Mouse (Mus musculus): Measurements from ENCODE around the gene Ppox. TPM values are rescaled to one million over a fixed set of nuclear protein-coding genes. Genes with fewer than 3 reads are reported as not detected.

Ppox gene
- polyA plus RNA-seq, 1 experiment from 2014 or later, result 56.0 TPM

- H3K9ac ChIP-seq (replicated peaks), result no peak overlapping the region
- no peaks in the 10 kb centered on the region for H3K4me1 ChIP-seq (replicated peaks)
- no peak overlapping the region for H3K4me2 ChIP-seq (replicated peaks)
- H3K9me3 ChIP-seq, result no peaks in the 10 kb centered on the region
- ATAC-seq, result no peak
- 82% methylated on average over 12 of the region's 12 CpGs for WGBS
- no peak overlapping the region for H3K4me3 ChIP-seq (replicated peaks)
- H3K27me3 ChIP-seq, result no peaks in the 10 kb centered on the region
- no peak overlapping the region for H3K27ac ChIP-seq
- H3K36me3 ChIP-seq, result peaks cover 47% of the 10 kb centered on the region
These were observed 47.9 kb downstream of the Ppox start for GRCm38 (mm10) chr1:171232800-171233730.

GRCm38 (mm10) chr1:171232348-171232747, 48.6 kb downstream of the Ppox start:
- H3K27ac ChIP-seq, result no peak overlapping the region
- 92% methylated on average over 5 of the region's 5 CpGs for WGBS
- H3K27me3 ChIP-seq, result no peaks in the 10 kb centered on the region
- H3K4me3 ChIP-seq (replicated peaks), result no peak overlapping the region
- no peaks in the 10 kb centered on the region for H3K4me1 ChIP-seq (replicated peaks)
- no peak for ATAC-seq
- H3K9me3 ChIP-seq, result no peaks in the 10 kb centered on the region
- peaks cover 39% of the 10 kb centered on the region for H3K36me3 ChIP-seq
- H3K9ac ChIP-seq (replicated peaks), result no peak overlapping the region
- H3K4me2 ChIP-seq (replicated peaks), result no peak overlapping the region

- no peaks in the 10 kb centered on the region for H3K27me3 ChIP-seq
- no peaks in the 10 kb centered on the region for H3K4me1 ChIP-seq (replicated peaks)
- H3K36me3 ChIP-seq, result peaks cover 34% of the 10 kb centered on the region
These were observed 49.1 kb downstream of the Ppox start for GRCm38 (mm10) chr1:171231844-171232243.

GRCm38 (mm10) chr1:171230215-171230614, 50.8 kb downstream of the Ppox start:
- Histone ChIP-seq H3K27me3 (no peaks in the 10 kb centered on the region), H3K4me2 (replicated peaks) (no peak overlapping the region), H3K9me3 (no peaks in the 10 kb centered on the region), H3K4me3 (replicated peaks) (no peak overlapping the region), H3K9ac (replicated peaks) (no peak overlapping the region), H3K36me3 (peaks cover 19% of the 10 kb centered on the region), H3K27ac (no peak overlapping the region), H3K4me1 (replicated peaks) (no peaks in the 10 kb centered on the region)
- no peak for ATAC-seq
- 52% methylated on average over 3 of the region's 3 CpGs for WGBS

More at GRCm38 (mm10) chr1:171231844-171232243, 49.1 kb downstream of the Ppox start:
- Histone ChIP-seq H3K9ac (replicated peaks) (no peak overlapping the region), H3K4me2 (replicated peaks) (no peak overlapping the region), H3K4me3 (replicated peaks) (no peak overlapping the region), H3K9me3 (no peaks in the 10 kb centered on the region), H3K27ac (no peak overlapping the region)
- no peak for ATAC-seq
- WGBS, result 76% methylated on average over 4 of the region's 4 CpGs

GRCm38 (mm10) chr1:171229750-171230149, 51.2 kb downstream of the Ppox start:
- H3K4me2 ChIP-seq (replicated peaks), result no peak overlapping the region
- no peaks in the 10 kb centered on the region for H3K27me3 ChIP-seq
- H3K9me3 ChIP-seq, result no peaks in the 10 kb centered on the region
- WGBS, result 32% methylated on average over 6 of the region's 6 CpGs
- no peaks in the 10 kb centered on the region for H3K4me1 ChIP-seq (replicated peaks)
- H3K4me3 ChIP-seq (replicated peaks), result no peak overlapping the region
- peaks cover 14% of the 10 kb centered on the region for H3K36me3 ChIP-seq
- H3K27ac ChIP-seq, result no peak overlapping the region
- no peak for ATAC-seq
- H3K9ac ChIP-seq (replicated peaks), result no peak overlapping the region

- no peaks in the 10 kb centered on the region for H3K9me3 ChIP-seq
- WGBS, result 90% methylated on average over 1 of the region's 1 CpGs
- H3K27ac ChIP-seq, result no peak overlapping the region
- no peak overlapping the region for H3K9ac ChIP-seq (replicated peaks)
- no peak overlapping the region for H3K4me3 ChIP-seq (replicated peaks)
- no peaks in the 10 kb centered on the region for H3K36me3 ChIP-seq
- no peak overlapping the region for H3K4me2 ChIP-seq (replicated peaks)
- H3K27me3 ChIP-seq, result no peaks in the 10 kb centered on the region
- peaks cover under 1% of the 10 kb centered on the region; the same call in 1 of the 2 replicates for H3K4me1 ChIP-seq (replicated peaks)
- no peak for ATAC-seq
These were observed 53.1 kb downstream of the Ppox start for GRCm38 (mm10) chr1:171227879-171228278.

- Histone ChIP-seq H3K9ac (replicated peaks) (no peak overlapping the region), H3K36me3 (no peaks in the 10 kb centered on the region), H3K9me3 (no peaks in the 10 kb centered on the region), H3K27me3 (no peaks in the 10 kb centered on the region), H3K27ac (no peak overlapping the region), H3K4me3 (replicated peaks) (no peak overlapping the region), H3K4me1 (replicated peaks) (peaks cover 4% of the 10 kb centered on the region), H3K4me2 (replicated peaks) (no peak overlapping the region)
- WGBS, result 40% methylated on average over 4 of the region's 4 CpGs
- no peak for ATAC-seq
These were observed 54.2 kb downstream of the Ppox start for GRCm38 (mm10) chr1:171226780-171227179.

Other genes starting within 250 kb of the Ppox start
- gene Fcgr3, start 216.3 kb downstream of the Ppox start, polyA plus RNA-seq (2015; fragmentation: Nextera tagmentation; extraction: Ambion mirVana), result 4.8 and 6.0 TPM in 2 replicates
- gene Cfap126, start 167.3 kb downstream of the Ppox start, polyA plus RNA-seq (2015; fragmentation: Nextera tagmentation; extraction: Ambion mirVana), result 2.0 and 3.7 TPM in 2 replicates
- 260 and 273 TPM in 2 replicates for gene Sdhc, start 130.6 kb downstream of the Ppox start, polyA plus RNA-seq (2015; fragmentation: Nextera tagmentation; extraction: Ambion mirVana)
- gene Mpz, start 130.5 kb downstream of the Ppox start, polyA plus RNA-seq (2015; fragmentation: Nextera tagmentation; extraction: Ambion mirVana), result 0.15 and 0.20 TPM in 2 replicates
- gene Pcp4l1, start 84.9 kb downstream of the Ppox start, polyA plus RNA-seq (2015; fragmentation: Nextera tagmentation; extraction: Ambion mirVana), result 17.0 and 23.0 TPM in 2 replicates
- gene Nr1i3, start 67.2 kb downstream of the Ppox start, polyA plus RNA-seq (2015; fragmentation: Nextera tagmentation; extraction: Ambion mirVana), result 0.30 and 0.42 TPM in 2 replicates
- 33.5 and 37.9 TPM in 2 replicates for gene Tomm40l, start 58.7 kb downstream of the Ppox start, polyA plus RNA-seq (2015; fragmentation: Nextera tagmentation; extraction: Ambion mirVana)
- gene Apoa2, start 56.1 kb downstream of the Ppox start, polyA plus RNA-seq (2015; fragmentation: Nextera tagmentation; extraction: Ambion mirVana), result 2.6 and 5.1 TPM in 2 replicates
- 20.2 and 20.8 TPM in 2 replicates for gene Fcer1g, start 46.8 kb downstream of the Ppox start, polyA plus RNA-seq (2015; fragmentation: Nextera tagmentation; extraction: Ambion mirVana)
- gene Adamts4, start 30.8 kb downstream of the Ppox start, polyA plus RNA-seq (2015; fragmentation: Nextera tagmentation; extraction: Ambion mirVana), result 6.5 and 7.4 TPM in 2 replicates
- gene Ndufs2, start 29.8 kb downstream of the Ppox start, polyA plus RNA-seq (2015; fragmentation: Nextera tagmentation; extraction: Ambion mirVana), result 231 and 234 TPM in 2 replicates
- 99.0 and 99.8 TPM in 2 replicates for gene B4galt3, start 10.9 kb downstream of the Ppox start, polyA plus RNA-seq (2015; fragmentation: Nextera tagmentation; extraction: Ambion mirVana)
- 112 and 121 TPM in 2 replicates for gene Usp21, start 6.8 kb upstream of the Ppox start, polyA plus RNA-seq (2015; fragmentation: Nextera tagmentation; extraction: Ambion mirVana)
- gene Ufc1, start 13.8 kb upstream of the Ppox start, polyA plus RNA-seq (2015; fragmentation: Nextera tagmentation; extraction: Ambion mirVana), result 112 and 126 TPM in 2 replicates
- gene Dedd, start 48.0 kb upstream of the Ppox start, polyA plus RNA-seq (2015; fragmentation: Nextera tagmentation; extraction: Ambion mirVana), result 54.3 and 56.9 TPM in 2 replicates
- gene Nit1, start 64.5 kb upstream of the Ppox start, polyA plus RNA-seq (2015; fragmentation: Nextera tagmentation; extraction: Ambion mirVana), result 57.5 and 61.3 TPM in 2 replicates
- 166 and 177 TPM in 2 replicates for gene Pfdn2, start 64.5 kb upstream of the Ppox start, polyA plus RNA-seq (2015; fragmentation: Nextera tagmentation; extraction: Ambion mirVana)
- gene Klhdc9, start 79.6 kb upstream of the Ppox start, polyA plus RNA-seq (2015; fragmentation: Nextera tagmentation; extraction: Ambion mirVana), result 4.2 and 4.6 TPM in 2 replicates
- gene Nectin4, start 88.9 kb upstream of the Ppox start, polyA plus RNA-seq (2015; fragmentation: Nextera tagmentation; extraction: Ambion mirVana), result 0.70 and 0.97 TPM in 2 replicates
- 0.63 TPM in 2 replicates for gene Arhgap30, start 107.8 kb upstream of the Ppox start, polyA plus RNA-seq (2015; fragmentation: Nextera tagmentation; extraction: Ambion mirVana)
- 237 and 239 TPM in 2 replicates for gene Usf1, start 130.1 kb upstream of the Ppox start, polyA plus RNA-seq (2015; fragmentation: Nextera tagmentation; extraction: Ambion mirVana)
- gene Tstd1, start 137.7 kb upstream of the Ppox start, polyA plus RNA-seq (2015; fragmentation: Nextera tagmentation; extraction: Ambion mirVana), result 11.7 and 13.3 TPM in 2 replicates
- gene F11r, start 156.3 kb upstream of the Ppox start, polyA plus RNA-seq (2015; fragmentation: Nextera tagmentation; extraction: Ambion mirVana), result 8.3 and 9.7 TPM in 2 replicates
- gene Alyref2, start 222.3 kb upstream of the Ppox start, polyA plus RNA-seq (2015; fragmentation: Nextera tagmentation; extraction: Ambion mirVana), result 30.1 and 31.2 TPM in 2 replicates